Mouse (Mus musculus): ENCODE data around the gene Card19.

Gene Card19

DNA sequence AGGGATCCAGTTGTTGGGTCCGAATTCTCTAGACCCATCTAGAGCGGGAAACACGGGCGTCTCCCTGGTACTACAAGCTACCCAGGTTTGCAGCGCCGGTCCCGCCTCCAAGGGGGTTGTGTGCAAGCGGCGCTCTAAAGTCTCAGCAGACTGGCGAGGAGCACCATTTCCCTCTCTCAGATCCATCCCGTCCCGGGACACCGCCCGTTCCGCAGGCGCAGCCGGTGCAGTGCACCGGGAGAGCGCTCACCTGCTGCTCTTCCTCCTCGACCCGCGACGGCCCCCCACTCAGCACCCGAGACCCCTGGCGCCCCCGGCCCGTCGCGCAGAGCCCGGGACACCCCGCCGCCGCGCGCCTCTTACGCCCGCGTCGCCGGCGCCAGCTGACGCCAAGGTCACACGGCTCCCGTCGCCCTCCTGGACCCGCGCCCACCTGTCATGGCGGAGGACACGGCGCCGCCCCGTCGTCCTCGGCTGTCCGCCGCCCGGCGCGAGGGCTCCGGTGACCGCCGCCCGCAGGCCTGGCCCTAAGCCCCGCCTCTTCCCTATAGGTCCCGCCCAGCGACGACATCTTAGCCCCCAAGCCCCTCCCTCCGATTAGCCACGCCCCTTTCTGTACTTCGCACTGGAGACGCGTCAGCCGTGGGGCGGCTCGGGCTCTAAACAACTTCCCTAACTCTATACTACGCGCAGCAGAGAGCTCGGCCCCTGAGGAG is at the start of gene Card19:
Gene Card19 (minus strand): TSS at position 534 of the 716 bp plus-strand sequence.
- DNase-seq (ENCODE audit: low read depth), result peak; percentile 98

DNA sequence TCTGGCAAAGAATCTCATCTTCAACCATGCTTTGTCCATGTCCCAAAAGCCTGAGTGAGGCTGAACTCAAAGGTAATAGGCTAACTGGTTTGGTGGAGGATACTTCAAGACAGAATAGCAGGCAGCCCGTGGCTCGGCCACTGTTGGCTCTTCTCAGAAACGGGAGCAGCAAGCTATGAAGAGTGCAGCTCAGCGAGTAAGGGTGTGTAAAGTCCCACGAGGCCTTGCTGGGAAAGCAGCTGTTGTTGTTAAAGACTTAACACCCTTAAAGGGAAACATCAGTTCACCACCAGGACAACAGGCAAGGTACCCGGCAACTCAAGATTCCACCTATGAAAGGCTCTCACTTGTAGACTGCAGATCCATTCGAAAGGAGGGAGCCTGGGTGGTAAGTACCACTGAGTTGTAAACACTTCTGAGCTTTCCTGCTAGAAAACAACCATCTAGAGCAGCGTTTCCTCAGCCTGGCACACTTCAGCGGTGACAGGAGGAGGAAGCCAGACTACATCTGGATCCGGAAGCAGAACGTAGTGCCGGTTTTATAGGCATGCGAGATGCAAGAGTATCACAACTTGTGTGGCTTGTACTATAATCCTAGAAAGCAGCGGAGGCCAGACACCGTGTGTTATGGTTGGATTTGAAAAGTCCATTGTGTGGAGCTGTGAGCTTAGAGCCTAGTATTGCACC is 44.3 kb upstream of the Card19 start:
- DNase-seq (ENCODE audit: low read depth), result peak; percentile 56

DNA sequence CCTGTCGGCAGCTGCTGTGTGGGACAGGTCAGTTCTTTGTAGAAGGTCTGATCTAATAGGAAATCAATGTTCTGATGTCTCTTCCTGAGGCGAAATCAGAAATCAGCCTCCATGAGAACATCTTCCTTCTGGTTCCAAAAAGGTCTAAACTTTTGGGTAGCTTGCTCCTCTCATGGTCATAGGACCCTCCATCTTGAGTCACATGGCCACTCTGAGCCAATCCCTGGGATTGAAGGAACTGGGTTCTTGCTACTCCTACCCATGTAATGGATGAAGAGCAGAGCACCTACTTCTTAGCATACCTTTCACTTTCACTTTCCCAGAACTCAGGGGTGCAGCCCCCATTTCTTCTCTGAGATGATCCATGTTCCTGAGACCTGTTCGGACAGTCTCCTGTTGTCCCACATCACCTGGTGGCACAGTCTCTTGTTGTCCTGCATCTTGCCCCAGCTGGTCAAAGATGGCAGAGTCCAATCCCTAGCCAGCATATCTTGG is 42.0 kb upstream of the Card19 start:
- DNase-seq (ENCODE audit: low read depth), result no peak

DNA sequence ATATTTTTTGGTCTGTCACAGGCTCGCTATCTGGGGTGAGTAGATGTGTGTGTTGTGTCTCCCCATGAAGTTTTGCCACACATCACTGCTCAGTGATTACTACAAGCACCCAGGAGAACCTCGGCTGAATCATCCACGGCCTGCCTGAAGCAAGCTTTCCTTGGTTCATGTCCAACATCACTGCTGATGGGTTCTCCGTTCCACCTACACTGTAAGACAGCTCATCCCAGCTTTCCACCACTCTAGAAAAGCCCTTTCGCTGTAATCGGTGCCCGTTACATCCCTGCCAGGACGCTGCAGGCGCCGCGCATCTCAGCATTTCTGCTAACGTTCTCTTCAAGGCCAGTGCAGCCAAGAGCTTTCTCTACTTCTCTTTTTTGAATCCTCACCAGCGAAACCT is 36.9 kb upstream of the Card19 start:
- no peak for DNase-seq (ENCODE audit: low read depth)

DNA sequence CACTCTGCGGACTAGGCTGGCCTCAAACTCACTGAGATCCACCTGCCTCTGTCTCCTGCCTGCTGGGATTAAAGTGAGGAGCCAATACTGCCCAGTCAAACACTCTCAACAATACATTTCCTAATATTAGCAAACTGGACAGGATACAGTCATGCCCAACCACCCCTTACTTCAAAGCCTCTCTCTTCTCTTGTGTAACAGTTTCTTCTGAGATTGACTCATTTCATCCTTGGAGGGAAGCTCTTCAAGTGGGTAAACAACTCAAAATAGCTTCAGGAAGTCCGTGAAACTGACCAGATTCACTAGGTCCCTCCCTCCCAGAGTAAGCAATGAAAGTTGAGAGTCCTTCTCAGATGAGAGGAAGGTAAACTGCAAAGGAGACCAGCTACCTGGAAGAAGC is 36.3 kb upstream of the Card19 start:
- DNase-seq (ENCODE audit: low read depth), result no peak

DNA sequence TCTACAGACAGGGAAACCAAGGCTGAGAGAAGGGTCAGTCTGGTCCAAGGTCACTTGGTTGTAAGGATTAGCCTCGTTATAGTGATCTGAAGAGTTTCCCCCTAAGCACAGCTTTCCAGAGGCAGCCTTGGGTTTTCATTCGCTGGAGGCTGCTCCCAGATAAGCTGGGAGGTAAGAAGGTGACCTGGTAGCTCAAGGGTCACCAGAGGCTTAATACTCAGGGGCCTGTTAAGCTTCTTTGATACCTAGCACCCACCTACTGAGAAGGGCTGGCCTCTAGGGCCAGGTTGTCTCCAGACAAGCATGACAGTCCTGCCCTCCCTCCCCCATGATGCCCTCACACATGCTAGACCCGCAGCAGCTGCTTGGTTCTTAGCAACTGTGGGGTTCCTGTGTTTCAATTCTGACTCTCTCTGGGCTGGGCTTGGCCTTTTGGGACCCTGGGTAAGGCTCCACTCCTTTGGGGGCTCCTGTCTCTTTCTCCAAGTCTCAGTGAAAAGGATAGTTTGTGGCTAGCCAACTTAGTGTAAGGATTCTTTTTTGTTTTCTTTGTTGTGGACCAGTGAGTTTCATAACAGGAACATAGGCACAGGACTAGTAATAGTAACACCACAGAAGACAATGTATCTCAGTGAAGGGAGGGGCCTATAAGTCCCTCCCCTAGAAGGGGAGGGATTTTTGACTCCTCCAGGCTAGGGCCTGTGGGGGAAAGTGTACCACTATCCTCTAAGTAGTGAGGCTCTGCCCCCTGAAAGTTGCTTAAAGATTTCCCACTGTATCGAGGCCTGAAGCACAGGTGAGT is 35.1 kb upstream of the Card19 start:
- no peak for DNase-seq (ENCODE audit: low read depth)

DNA sequence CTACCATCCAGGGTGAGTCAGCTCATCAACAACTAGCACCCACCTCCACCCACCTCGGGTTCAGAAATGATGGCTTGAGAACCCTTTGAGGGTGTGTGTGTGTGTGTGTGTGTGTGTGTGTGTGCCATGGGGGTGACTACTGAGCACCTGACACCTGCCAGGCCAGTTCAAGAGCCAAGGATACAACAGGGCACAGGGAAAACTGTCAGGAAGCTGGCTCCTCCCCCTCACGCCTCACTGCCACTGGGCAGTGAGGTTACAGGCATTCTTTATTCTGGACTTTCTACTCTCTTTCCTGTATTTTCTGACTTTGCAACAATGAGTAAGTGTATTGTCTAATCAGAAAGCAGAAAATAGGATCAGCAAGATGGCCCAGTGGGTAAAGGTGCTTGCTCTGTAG is 33.8 kb upstream of the Card19 start:
- DNase-seq (ENCODE audit: low read depth), result no peak

DNA sequence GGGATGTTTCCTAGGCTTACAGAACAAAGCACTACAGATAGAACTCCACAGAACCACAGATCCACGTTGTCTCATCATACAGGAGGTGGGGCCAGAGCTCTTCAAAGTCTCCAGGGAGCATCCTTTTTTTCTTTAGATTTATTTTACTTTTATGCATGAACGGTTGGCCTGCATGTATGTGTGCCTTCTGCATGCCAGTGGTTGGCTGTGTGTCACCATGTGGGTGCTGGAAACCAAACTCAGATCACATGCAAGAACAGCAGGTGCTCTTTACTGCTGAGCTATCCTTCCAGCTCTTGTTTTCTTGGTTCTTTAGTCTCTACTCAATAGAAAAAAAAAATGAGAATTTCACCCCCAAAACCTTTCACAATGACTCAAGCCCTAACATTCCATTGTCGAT is 33.1 kb upstream of the Card19 start:
- no peak for DNase-seq (ENCODE audit: low read depth)

DNA sequence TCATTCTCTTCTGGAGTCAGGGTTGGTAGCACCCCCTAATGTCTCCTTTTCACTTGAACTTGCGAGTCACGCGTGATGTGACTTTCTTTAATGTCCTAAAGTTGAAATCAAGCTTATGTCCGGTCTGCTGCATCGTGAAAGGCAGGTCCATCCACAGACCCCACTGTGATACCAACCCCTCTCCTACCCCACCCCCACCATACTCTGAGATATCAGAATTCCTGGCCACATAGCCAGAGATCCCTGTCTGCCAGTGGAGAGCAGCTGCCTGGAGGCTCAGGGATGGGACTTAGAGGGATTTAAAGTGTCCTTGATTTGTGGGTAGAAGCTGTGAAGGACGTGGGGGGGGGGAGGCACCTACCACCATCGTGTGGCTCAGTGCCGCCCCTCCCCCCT is 32.6 kb upstream of the Card19 start, which contains the start of gene Susd3:
Gene Susd3 (minus strand): TSS at position 240 of the 396 bp plus-strand sequence.
- DNase-seq (ENCODE audit: low read depth), result no peak

DNA sequence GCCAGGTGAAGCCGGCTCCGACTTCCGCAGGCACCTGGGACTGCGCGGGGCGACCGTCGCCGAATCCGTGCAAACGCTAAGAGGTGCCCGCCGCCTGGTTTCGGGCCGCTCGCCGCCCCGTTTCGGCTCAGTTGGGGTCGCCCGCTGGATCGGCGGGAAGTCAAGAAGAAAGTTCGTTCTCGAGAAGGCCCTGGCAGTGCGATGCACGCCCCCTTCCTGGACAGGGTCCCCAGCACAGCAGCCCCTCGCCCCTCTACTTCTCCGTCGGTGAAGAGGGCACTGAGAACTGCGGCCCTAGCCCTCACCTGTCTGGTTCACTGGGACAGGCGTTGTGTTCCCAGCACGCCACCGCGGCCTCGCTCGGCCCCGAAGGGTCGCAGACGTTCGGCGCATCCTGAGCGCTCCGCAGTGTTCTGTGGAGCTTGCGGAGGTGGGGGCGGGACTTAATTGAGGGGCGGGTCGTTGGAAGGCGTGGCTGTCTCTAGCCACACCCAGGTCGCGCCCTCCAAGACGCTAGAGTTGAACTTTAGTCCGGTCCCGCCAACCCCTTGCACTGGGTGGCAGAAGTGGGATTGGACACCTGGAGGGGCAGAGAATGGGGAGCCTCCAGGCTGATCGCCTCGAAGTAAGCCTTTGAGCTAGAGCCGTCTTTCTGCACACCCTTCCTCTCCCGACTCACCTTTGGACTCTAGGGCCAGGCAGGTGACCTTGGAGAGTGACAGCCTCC is 32.1 kb upstream of the Card19 start:
- DNase-seq (ENCODE audit: low read depth), result peak; percentile 88

DNA sequence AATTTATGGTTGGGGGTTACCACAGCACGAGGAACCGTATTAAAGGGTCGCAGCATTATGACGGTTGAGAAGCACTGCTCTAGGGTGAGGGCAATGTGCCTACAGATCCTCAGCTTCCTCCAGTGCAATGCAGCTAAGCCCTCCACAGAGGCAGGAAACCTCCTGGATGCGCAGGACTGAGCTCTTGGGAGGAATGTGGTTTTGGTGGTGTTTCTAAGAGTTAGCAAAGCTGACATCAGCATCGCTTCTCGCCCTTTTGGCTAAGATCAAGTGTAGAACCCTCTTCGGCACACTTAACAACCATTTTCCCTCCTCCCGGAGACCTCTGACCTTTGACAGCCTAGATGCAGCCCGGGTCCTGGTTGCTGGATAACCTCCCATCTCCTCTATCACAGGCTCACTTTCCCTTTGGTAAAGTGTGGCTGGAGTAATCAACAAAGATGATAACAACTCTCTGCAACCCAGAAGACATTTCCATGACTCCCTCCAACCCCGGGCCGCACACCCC is 31.4 kb upstream of the Card19 start:
- DNase-seq (ENCODE audit: low read depth), result peak; percentile 57

DNA sequence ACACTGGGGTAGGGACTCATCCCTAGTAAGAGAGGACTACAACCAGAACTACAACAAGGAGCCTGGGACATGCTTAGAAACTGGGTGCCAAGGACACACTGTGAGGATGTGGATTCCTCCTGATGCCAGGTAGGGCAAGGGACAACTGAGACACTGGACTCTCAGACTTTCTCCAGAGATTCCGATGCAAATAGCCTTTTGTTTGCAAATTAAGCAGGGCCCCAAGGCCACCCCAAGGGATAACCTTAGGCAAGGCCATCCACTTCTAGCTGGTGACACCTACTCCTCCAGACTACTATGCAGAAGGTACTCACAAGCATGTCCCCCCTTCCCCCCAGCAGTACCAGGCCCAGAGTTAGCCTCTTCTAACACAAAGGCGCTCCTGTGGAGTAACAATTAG is 30.8 kb upstream of the Card19 start:
- no peak for DNase-seq (ENCODE audit: low read depth)

DNA sequence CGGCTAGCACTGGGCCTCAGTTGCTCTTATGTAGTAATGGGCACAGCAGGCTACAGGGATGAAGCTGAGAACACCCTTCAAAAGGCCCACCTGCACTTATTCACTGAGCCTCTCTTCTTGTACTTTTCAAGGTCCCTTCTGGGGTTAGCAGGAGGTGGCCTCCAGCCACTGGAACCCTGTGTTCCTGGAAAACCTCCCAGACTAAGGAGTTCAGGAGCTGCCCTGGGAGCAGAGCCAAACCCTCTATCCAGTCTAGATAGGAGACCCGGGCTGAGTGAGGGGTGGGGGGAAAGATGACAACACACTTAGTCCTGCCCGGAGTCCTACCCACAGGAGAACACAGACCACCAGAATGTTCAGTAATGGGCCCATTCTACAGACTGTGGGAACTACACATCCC is 30.2 kb upstream of the Card19 start:
- DNase-seq (ENCODE audit: low read depth), result no peak

DNA sequence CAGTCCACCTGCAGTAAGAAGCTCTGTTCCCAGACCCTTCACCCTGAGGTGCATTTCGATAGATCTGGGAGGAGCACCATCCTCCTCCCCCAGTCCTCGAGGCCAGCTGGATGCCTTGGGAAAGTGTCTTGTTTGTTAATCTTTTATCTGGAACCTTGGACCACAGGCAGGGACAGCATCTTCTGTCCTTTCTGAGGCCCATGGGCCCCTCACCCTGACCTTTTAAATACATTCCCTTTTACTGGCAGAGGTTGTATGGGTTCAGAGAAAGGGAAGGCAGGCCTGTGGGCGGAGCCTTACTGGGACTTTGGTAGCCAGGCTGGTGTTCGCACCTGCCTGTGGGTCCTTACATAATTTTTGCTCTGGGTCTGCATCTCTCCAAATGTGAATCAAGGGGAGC is 29.4 kb upstream of the Card19 start:
- no peak for DNase-seq (ENCODE audit: low read depth)

DNA sequence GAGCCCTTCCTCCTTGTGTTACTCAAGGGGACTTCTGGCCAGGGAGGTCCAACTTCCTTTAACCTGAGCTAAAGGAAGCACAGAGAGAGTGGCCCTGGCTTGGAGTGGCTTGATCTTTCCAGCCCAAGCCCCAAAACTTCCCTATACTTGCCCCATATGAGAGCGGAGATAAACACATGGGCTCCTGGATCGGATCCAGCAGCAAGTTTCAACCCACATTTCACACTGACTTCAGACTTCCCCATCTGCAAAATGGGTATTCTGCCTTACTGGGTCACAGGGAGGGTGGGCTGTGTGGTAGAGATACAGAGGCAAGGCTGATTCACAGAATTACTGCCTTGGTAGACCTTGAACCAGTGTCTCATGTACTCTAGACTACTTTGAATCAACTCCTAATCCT is 27.7 kb upstream of the Card19 start:
- no peak for DNase-seq (ENCODE audit: low read depth)

DNA sequence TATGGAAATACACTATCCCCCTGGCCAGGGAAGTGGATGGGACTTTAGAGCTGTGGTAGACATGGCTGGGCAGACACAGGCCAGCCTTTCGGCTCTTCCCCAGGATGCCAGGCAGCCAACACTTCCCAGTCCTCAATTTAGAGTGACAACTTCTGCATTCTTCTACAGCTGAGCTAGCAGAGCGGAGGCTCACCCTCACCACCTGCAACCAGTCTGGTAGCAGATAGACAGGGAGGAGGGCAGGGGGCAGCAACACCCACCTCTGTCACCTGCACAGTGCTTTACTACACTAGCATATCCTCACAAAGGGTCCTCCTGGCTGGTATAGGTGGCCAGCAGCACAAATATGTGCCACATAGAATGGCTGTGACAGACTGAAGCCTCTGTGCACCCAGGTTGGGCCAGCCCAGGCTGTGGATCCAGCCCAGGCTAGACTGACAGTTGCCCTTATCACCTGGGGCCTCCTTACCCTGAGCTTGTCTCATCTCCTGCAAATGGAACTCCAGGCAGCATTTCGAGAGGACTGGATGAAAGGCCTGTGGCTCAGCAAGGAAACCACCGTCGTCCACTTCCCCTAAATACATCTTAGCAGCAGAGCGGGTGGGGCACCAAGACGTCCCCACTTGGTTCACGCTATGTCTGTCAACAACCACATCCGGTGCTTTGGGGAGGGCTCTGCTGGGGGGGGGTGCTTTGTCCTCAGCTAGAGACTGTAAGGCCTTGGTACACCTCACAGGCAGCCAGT is 26.7 kb upstream of the Card19 start:
- peak; percentile 94 for DNase-seq (ENCODE audit: low read depth)

DNA sequence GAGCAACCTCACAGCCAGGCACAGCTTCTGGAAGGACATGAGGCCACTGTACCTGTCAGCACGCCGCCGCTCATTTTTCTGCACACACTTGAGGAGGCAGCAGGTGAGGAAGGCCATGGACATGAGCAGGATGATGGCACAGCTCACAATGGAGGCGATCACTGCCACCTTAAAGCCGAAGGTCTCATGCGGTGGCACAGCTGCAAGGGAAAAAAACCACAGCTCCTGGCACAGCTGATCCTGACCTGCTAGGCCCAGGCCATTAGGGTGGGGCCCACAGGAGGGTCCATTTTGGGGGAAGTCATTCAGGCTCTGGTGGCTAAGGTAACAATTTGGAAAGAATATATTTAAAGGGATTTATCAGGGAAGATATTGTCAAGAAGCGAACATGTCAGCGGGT is 22.9 kb upstream of the Card19 start:
- DNase-seq (ENCODE audit: low read depth), result no peak

DNA sequence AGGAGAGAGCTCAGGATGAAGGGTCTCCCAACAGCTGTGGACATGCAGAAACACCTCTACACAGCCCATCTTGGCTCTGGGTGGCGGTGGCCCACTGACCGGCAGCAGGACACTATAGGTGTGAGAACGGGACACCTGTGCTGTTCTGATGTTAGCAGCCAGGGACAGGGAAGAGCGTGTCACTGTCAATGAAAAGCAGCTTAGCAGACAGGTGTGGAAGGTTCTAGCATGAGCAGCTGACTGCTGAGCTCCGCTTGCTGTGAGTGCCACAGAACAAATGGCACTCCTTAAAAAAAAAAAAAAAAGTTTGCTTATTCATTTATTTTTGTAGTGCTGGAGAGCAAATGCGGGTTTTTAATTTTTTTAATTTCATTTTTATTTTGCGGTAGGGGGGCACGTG is 21.8 kb upstream of the Card19 start:
- DNase-seq (ENCODE audit: low read depth), result no peak

DNA sequence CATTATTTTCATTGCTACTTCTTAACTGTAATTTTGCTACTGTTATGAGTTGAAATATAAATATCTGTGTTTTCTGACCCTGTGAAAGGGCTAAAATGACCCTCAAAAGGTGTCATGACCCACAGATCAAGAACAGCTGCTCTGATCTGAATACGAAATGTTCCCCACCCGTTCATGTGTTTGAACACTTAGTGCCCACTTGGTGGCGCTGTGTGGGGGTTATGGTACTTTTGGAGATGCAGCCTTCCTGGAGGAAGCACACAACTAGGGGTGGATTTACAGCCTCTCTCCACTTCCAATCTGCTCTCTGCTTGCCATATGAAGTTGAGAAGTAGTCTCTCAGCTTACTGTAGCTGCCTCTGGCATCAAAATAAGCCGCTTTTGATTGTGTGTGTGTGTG is 18.9 kb upstream of the Card19 start:
- peak; percentile 32 for DNase-seq (ENCODE audit: low read depth)

DNA sequence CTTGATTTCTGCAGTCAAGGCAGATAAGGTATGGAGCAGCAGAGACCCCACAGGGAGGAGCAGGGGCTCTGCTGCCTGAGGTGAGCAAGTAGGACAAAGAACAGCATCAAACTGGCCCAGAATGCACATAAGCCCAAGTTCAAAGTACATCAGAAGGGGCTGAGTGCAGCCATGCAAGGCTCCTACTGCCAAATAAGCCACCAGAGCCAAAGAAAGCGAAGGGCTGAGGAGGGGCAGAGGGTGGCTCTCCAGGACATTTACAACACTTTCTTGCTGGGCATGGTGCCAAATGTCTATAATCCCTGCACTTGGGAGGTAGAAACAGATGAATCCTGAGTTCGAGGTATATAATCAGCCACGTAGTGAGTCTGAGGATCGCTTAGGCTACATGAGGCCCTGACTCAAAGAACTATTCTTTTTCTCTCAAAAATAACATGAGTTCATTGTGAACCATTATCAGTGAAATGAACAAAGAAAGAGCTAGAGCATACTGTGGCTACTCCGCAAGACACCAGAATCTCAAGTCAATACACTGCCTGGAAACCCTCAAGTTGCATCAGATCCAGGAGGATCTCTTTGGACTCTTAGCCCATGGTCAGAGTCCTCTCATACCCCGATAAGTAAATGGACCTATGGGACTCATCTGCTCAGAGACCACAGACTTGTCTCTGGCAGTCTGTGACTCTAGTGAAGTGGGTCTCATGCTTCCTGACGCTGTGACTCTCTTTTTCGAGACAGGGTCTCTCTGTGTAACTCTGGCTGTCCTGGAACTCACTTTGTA is 18.1 kb upstream of the Card19 start:
- DNase-seq (ENCODE audit: low read depth), result no peak
